22 mouse cellular contexts compared by ENCODE assay signal in genomic region chr12:38854274-38854673, GRCm38 (mm10).
DNase-seq lines count a peak whose midpoint lies in the region; ATAC-seq and TF ChIP-seq lines count a peak whose summit lies in the region.
"Had no signal": no experiment of that assay in that cellular context is flagged by ENCODE, and none has a peak within 500 bp of the region (broad histone marks: within the 10 kb centered on the region; RNA-seq: fewer than 3 reads in every experiment).

No protein-coding gene starts in this region.

- H3K36me3 ChIP-seq in kidney, embryonic 14.5 days (ENCODE audit: control insufficient read depth, insufficient read depth, low read length) = no peaks in the 10 kb centered on the region
- H3K36me3 ChIP-seq in kidney, adult 2 months (ENCODE audit: control insufficient read depth, insufficient read depth, low read length) = no peaks in the 10 kb centered on the region
- H3K36me3 ChIP-seq in forebrain, embryonic 13.5 days (ENCODE audit: poor library complexity, severe bottlenecking) = 0 out of 2 replicates have a peak, but pooled peaks cover 4% of the 10 kb centered on the region
- H3K36me3 ChIP-seq in midbrain, postnatal 0 days (ENCODE audit: insufficient read depth, low read length) = no peaks in the 10 kb centered on the region
- H3K36me3 ChIP-seq: liver, embryonic 12.5 days had no signal

- H3K27me3 ChIP-seq in kidney, embryonic 14.5 days (ENCODE audit: control insufficient read depth, insufficient read depth, low read length) = no peaks in the 10 kb centered on the region
- no peaks in the 10 kb centered on the region for H3K27me3 ChIP-seq in kidney, adult 2 months (replicated peaks; ENCODE audit: control insufficient read depth, insufficient read depth, low read length)
- H3K27me3 ChIP-seq in forebrain, embryonic 13.5 days = no peaks in the 10 kb centered on the region
- H3K27me3 ChIP-seq in midbrain, postnatal 0 days (ENCODE audit: insufficient read depth, low read length) = no peaks in the 10 kb centered on the region
- H3K27me3 ChIP-seq: embryonic facial prominence, embryonic 12.5 days; liver, embryonic 12.5 days; lung, embryonic 15.5 days; megakaryocyte, embryonic 14.5 days had no signal

- peak; percentile 73; the same call in 1 of the 2 replicates for ATAC-seq in kidney, embryonic 14.5 days (ENCODE audit: low FRiP score, low TSS enrichment)
- peak; percentile 53; the same call in 1 of the 2 replicates for ATAC-seq in forebrain, embryonic 13.5 days
- peak; percentile 29 for ATAC-seq in megakaryocyte progenitor cell, adult 5-6 weeks (replicated peaks; ENCODE audit: poor library complexity)
- ATAC-seq in erythroid progenitor cell, adult 5-6 weeks (replicated peaks; ENCODE audit: low FRiP score, poor library complexity, severe bottlenecking) = no peak
- ATAC-seq in midbrain, postnatal 0 days (ENCODE audit: low FRiP score) = no peak
- ATAC-seq: inflammation-experienced regulatory T-cells, adult 6 months; liver, embryonic 12.5 days had no signal

- no peak overlapping the region for H3K4me2 ChIP-seq in kidney, embryonic 14.5 days (replicated peaks; ENCODE audit: low read depth, low read length)
- peak overlapping the region; percentile 17; the same call in 1 of the 2 replicates for H3K4me2 ChIP-seq in forebrain, embryonic 13.5 days
- H3K4me2 ChIP-seq in midbrain, postnatal 0 days (ENCODE audit: low read depth, low read length, poor library complexity, severe bottlenecking) = no peak overlapping the region
- H3K4me2 ChIP-seq: embryonic facial prominence, embryonic 12.5 days; heart, embryonic 11.5 days; liver, embryonic 12.5 days; lung, embryonic 15.5 days had no signal

- H3K4me3 ChIP-seq in kidney, embryonic 14.5 days (ENCODE audit: low read length) = no peak overlapping the region
- H3K4me3 ChIP-seq in kidney, adult 2 months (ENCODE audit: insufficient read depth, low read depth, low read length) = no peak overlapping the region
- H3K4me3 ChIP-seq in forebrain, embryonic 13.5 days = no peak overlapping the region
- H3K4me3 ChIP-seq in midbrain, postnatal 0 days (ENCODE audit: low read depth, low read length) = no peak overlapping the region
- H3K4me3 ChIP-seq: embryonic facial prominence, embryonic 12.5 days; liver, embryonic 12.5 days; lung, embryonic 15.5 days; megakaryocyte, embryonic 14.5 days had no signal

- DNase-seq in kidney, adult 2 months = no peak
- DNase-seq in brain, embryonic 14.5 days (ENCODE audit: low read depth) = peak; percentile 64
- DNase-seq in urinary bladder, postnatal 14 days (ENCODE audit: low spot score) = no peak
- no peak for DNase-seq in midbrain, postnatal 0 days (ENCODE audit: low spot score)
- DNase-seq: adrenal gland, adult 8-10 months; cerebellum, adult 9-10 months; gastrocnemius, postnatal 25 days; heart, postnatal 36 days; left cerebral cortex, postnatal 4 days; right cerebral cortex, postnatal 14 days; thymus, postnatal 4 days had no signal

- no peak for TF ChIP-seq CTCF in kidney, adult 2 months (conservative IDR thresholded peaks at IDR 0.05; ENCODE audit: insufficient read depth, insufficient read length, low read depth, low read length)
- TF ChIP-seq CTCF in brain, embryonic 14.5 days (IDR thresholded peaks at IDR 0.05; ENCODE audit: borderline replicate concordance, extremely low read depth, insufficient read depth, insufficient read length) = no peak
- no peak for TF ChIP-seq CTCF in midbrain, postnatal 0 days (IDR thresholded peaks at IDR 0.05)

- TF ChIP-seq POLR2A in kidney, adult 2 months (IDR thresholded peaks at IDR 0.05; ENCODE audit: low read depth, low read length) = no peak
- no peak for TF ChIP-seq POLR2A in brain, embryonic 14.5 days (IDR thresholded peaks at IDR 0.05; ENCODE audit: borderline replicate concordance, extremely low read depth, insufficient read depth, insufficient read length, poor library complexity, severe bottlenecking)

- H3K9me3 ChIP-seq in kidney, embryonic 14.5 days (ENCODE audit: control insufficient read depth, low read length) = no peaks in the 10 kb centered on the region
- H3K9me3 ChIP-seq in forebrain, embryonic 13.5 days (replicated peaks) = no peaks in the 10 kb centered on the region
- H3K9me3 ChIP-seq in midbrain, postnatal 0 days (ENCODE audit: low read length) = no peaks in the 10 kb centered on the region
- H3K9me3 ChIP-seq: embryonic facial prominence, embryonic 12.5 days; liver, embryonic 12.5 days; lung, embryonic 15.5 days; megakaryocyte, embryonic 14.5 days had no signal

- H3K4me1 ChIP-seq in kidney, embryonic 14.5 days (ENCODE audit: control insufficient read depth, insufficient read depth, low read length) = peaks cover 5% of the 10 kb centered on the region; the same call in 1 of the 2 replicates
- H3K4me1 ChIP-seq in kidney, adult 2 months (ENCODE audit: control insufficient read depth, insufficient read depth, low read length) = no peaks in the 10 kb centered on the region
- peaks cover 13% of the 10 kb centered on the region for H3K4me1 ChIP-seq in forebrain, embryonic 13.5 days
- no peaks in the 10 kb centered on the region for H3K4me1 ChIP-seq in midbrain, postnatal 0 days (ENCODE audit: insufficient read depth, low read length)
- H3K4me1 ChIP-seq: liver, embryonic 12.5 days; lung, embryonic 15.5 days; megakaryocyte, embryonic 14.5 days had no signal

- no peak overlapping the region for H3K9ac ChIP-seq in kidney, embryonic 14.5 days (ENCODE audit: low read depth, low read length)
- no peak overlapping the region for H3K9ac ChIP-seq in forebrain, embryonic 13.5 days
- H3K9ac ChIP-seq in midbrain, postnatal 0 days (replicated peaks; ENCODE audit: low read length, poor library complexity, severe bottlenecking) = no peak overlapping the region
- H3K9ac ChIP-seq: embryonic facial prominence, embryonic 12.5 days; liver, embryonic 12.5 days; lung, embryonic 15.5 days had no signal

- 20% methylated on average over 5 of the region's 5 CpGs for WGBS in kidney, embryonic 14.5 days
- 43% methylated on average over 5 of the region's 5 CpGs for WGBS in kidney, adult 2 months
- 8% methylated on average over 5 of the region's 5 CpGs for WGBS in forebrain, embryonic 13.5 days
- 56% methylated on average over 5 of the region's 5 CpGs for WGBS in midbrain, postnatal 0 days

- no peak overlapping the region for H3K27ac ChIP-seq in kidney, embryonic 14.5 days (ENCODE audit: low read depth, low read length)
- no peak overlapping the region for H3K27ac ChIP-seq in kidney, adult 2 months (ENCODE audit: insufficient read depth, low read depth, low read length)
- no peak overlapping the region for H3K27ac ChIP-seq in forebrain, embryonic 13.5 days
- H3K27ac ChIP-seq in midbrain, postnatal 0 days (ENCODE audit: low read depth, low read length) = no peak overlapping the region
- H3K27ac ChIP-seq: embryonic facial prominence, embryonic 12.5 days; liver, embryonic 12.5 days; lung, embryonic 15.5 days; stomach, postnatal 0 days had no signal

Comparison
In these comparisons a context has a peak if more than half of its experiments do, and no peak if none do; other contexts are left out.
1. ATAC-seq: peak in kidney, embryonic 14.5 days (single experiment), forebrain, embryonic 13.5 days (single experiment) and megakaryocyte progenitor cell, adult 5-6 weeks (single experiment); none in erythroid progenitor cell, adult 5-6 weeks (single experiment) and midbrain, postnatal 0 days (single experiment).